Mouse (Mus musculus): ENCODE data around the gene Hyou1. TPM values are rescaled to one million over a fixed set of nuclear protein-coding genes. Genes with fewer than 3 reads are reported as not detected.
"Not testable (repeated sequence)": the region's sequence is repeated elsewhere in the genome, so short reads cannot be mapped to it uniquely, and the experiment has no call there.

The Hyou1 gene
- polyA plus RNA-seq, 1 experiment, result 28.1 TPM

DNA sequence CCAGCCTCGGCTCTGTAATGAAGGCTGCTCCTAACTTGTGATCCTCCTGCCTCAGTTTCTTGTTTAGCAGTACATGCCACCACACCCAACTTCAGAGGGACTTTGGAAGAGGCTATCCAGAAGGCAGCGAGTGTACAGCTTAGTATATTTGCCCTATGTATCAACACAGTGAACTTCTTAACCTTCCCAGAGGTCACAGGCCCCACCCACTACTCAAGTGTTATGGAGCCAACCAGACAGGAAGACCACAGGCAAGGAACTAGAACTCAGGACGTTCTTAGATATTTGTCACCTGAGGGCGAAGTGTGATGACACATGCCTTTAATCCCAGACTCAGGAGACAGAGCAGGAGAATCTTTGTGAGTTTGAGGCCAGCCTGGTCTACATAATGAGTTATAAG, 31.7 kb upstream of the Hyou1 start:
- Histone ChIP-seq H3K36me3 (replicated peaks; ENCODE audit: low read length) (peaks cover 72% of the 10 kb centered on the region), H3K27me3 (replicated peaks) (no peaks in the 10 kb centered on the region), H3K4me1 (peaks cover 37% of the 10 kb centered on the region), H3K4me3 (replicated peaks) (no peak overlapping the region), H3K9me3 (no peaks in the 10 kb centered on the region)
- TF ChIP-seq FLI1 (IDR thresholded peaks at IDR 0.05; ENCODE audit: low read length) (no peak), GATA1 (IDR thresholded peaks at IDR 0.05; ENCODE audit: borderline replicate concordance, low read length) (no peak)

DNA sequence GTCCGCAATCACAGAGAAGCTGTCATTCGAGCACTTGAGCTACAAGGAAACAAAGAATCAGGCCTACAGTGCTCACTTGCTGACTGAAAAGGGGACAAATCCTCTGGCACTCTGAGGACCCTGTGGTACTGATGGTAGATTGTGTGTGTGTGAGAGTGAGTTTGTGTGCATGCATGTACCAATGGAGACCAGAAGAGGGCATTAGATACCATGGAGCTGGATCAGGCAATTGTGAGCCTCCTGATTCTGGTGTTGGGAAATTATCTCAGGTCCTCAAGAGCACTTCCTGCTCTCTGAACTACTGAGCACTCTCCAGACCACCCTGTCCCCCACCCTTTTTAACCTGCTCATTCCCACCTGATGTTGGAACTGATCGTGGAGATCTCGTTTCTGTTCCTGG, 30.7 kb upstream of the Hyou1 start:
- no peak for TF ChIP-seq GATA1 (IDR thresholded peaks at IDR 0.05; ENCODE audit: borderline replicate concordance, low read length)
- TF ChIP-seq FLI1 (IDR thresholded peaks at IDR 0.05; ENCODE audit: low read length), result no peak
- Histone ChIP-seq H3K27me3 (replicated peaks) (no peaks in the 10 kb centered on the region), H3K4me1 (peaks cover 33% of the 10 kb centered on the region), H3K4me3 (replicated peaks) (no peak overlapping the region), H3K36me3 (replicated peaks; ENCODE audit: low read length) (peaks cover 81% of the 10 kb centered on the region), H3K9me3 (no peaks in the 10 kb centered on the region)

DNA sequence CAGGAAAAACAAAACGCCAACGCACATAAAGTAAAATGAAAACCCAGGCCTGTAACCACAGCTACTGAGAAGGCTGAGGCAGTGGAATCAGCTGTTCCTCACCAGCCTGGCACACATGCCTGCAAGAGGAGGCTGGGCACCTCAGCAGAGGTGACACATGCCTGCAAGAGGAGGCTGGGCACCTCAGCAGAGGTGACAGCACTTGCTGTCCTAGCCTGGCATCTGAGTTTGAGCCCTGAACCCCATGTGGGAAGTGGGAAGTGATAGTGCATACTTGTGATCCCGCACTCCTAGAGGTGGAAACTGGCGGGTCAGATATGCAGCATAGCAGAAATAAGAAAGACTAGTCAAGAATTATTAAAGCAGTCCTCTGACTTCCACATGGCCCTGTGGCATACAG, 27.9 kb upstream of the Hyou1 start:
- TF ChIP-seq FLI1 (IDR thresholded peaks at IDR 0.05; ENCODE audit: low read length) (no peak), GATA1 (IDR thresholded peaks at IDR 0.05; ENCODE audit: borderline replicate concordance, low read length) (no peak)
- no peaks in the 10 kb centered on the region for H3K27me3 ChIP-seq (replicated peaks)
- H3K36me3 ChIP-seq (replicated peaks; ENCODE audit: low read length), result peaks cover 99% of the 10 kb centered on the region
- no peaks in the 10 kb centered on the region for H3K9me3 ChIP-seq
- no peak overlapping the region for H3K4me3 ChIP-seq (replicated peaks)
- peaks cover 19% of the 10 kb centered on the region for H3K4me1 ChIP-seq

DNA sequence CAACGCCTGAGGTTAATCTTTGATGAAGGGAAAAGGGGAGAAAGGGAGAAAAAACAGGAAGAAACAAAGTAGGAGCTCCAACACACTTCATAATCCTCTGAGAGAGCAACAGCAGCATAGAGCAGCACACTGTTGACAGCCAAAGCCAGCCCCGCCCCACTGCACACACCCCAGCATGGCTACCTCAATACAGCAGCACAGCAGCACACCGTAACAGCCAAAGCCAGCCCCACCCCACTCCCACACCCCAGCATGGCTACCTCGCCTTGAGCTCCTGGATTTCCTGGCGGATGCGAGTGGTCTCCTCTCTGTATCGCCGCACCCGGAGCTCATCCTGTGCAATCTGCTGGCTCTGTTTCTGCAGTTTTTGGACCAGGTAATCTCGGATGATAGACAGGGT, 27.0 kb upstream of the Hyou1 start:
- TF ChIP-seq FLI1 (IDR thresholded peaks at IDR 0.05; ENCODE audit: low read length), result no peak
- no peak for TF ChIP-seq GATA1 (IDR thresholded peaks at IDR 0.05; ENCODE audit: borderline replicate concordance, low read length)
- H3K9me3 ChIP-seq, result no peaks in the 10 kb centered on the region
- no peaks in the 10 kb centered on the region for H3K27me3 ChIP-seq (replicated peaks)
- peaks cover 22% of the 10 kb centered on the region for H3K4me1 ChIP-seq
- no peak overlapping the region for H3K4me3 ChIP-seq (replicated peaks)
- peaks cover 99% of the 10 kb centered on the region for H3K36me3 ChIP-seq (replicated peaks; ENCODE audit: low read length)

DNA sequence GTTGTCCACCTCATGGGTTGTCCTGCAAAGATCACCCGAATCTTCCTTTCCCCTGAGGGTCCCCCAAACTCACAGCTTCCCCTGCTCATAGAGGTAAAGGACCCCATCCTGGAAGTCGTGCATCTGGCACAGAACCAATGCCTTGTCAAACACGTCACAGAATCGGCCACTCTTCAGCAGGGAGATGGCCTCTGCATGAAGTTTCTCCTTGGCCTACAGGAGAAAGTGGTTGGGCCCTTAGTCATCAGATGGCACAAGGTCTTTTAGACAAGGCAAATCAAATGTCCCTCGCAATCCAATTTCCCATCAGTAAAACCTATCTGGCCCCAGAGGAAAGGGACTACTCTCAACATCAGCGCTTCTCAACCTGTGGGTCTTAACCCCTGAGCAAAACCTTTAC, 26.1 kb upstream of the Hyou1 start:
- Histone ChIP-seq H3K36me3 (replicated peaks; ENCODE audit: low read length) (peaks cover 98% of the 10 kb centered on the region), H3K9me3 (no peaks in the 10 kb centered on the region)
- TF ChIP-seq GATA1 (IDR thresholded peaks at IDR 0.05; ENCODE audit: borderline replicate concordance, low read length) (no peak), FLI1 (IDR thresholded peaks at IDR 0.05; ENCODE audit: low read length) (no peak)

DNA sequence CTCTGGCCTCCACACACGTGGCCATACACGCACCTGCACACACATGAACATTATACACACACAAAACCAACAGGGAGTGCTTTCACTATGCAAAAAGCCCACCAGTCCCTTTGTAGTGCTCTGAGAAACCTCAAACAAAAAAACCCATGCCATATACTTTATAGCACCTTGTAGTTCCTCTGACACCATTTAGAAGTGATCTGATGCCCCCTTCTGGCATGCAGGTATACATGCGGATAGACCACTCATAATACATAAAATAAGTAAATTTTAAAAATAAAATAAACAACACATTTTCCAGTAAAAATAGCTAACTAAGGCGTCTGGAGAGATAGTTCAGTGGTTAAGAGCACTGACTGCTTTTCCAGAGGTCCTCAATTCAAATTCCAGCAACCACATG, 22.1 kb upstream of the Hyou1 start:
- no peak overlapping the region for H3K4me3 ChIP-seq (replicated peaks)
- peaks cover 75% of the 10 kb centered on the region for H3K36me3 ChIP-seq (replicated peaks; ENCODE audit: low read length)
- H3K9me3 ChIP-seq, result no peaks in the 10 kb centered on the region
- peaks cover 21% of the 10 kb centered on the region for H3K4me1 ChIP-seq
- TF ChIP-seq GATA1 (IDR thresholded peaks at IDR 0.05; ENCODE audit: borderline replicate concordance, low read length) (no peak), FLI1 (IDR thresholded peaks at IDR 0.05; ENCODE audit: low read length) (no peak)
- H3K27me3 ChIP-seq (replicated peaks), result no peaks in the 10 kb centered on the region

More for the DNA sequence above, 26.1 kb upstream of the Hyou1 start:
- peaks cover 25% of the 10 kb centered on the region for H3K4me1 ChIP-seq
- no peaks in the 10 kb centered on the region for H3K27me3 ChIP-seq (replicated peaks)
- H3K4me3 ChIP-seq (replicated peaks), result no peak overlapping the region

DNA sequence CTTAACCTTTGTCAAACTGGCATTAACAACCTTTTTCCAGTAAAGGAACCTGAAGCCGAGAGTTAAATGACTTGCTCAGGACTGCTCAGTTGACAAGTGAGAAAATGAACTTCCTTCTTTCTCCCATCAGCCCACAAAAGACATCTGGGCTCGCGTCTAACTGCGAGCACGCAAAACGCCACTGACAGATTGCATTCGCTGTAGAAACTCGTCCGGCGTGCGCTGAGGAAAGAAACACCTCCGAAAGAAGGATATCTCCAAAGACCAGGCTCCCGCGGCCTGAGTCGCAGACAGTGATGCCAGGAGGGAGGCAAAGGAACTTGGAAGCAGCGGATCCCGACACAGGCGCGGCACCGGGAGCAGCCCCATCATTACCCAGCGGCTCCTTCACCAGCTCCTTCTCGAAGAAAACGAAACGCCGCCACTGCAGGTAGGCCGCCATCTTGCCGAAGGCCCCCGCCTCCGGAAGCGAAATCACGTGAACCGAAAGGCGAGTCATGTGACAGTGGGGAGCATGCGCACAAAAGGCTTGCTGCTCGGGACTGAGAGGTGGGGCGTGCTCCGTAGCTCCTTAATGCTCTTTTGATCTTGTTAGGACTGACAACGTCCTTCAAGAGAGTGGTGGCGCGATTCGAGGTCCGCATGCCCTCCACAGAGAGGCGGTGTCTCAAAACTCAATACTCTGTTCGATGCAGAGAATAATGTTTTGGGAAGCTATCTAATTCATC, 17.9 kb upstream of the Hyou1 start, which contains the start of gene Vps11:
Gene Vps11 (minus strand): TSS at position 481 of the 728 bp plus-strand sequence.
- no peaks in the 10 kb centered on the region for H3K9me3 ChIP-seq
- H3K27me3 ChIP-seq (replicated peaks), result no peaks in the 10 kb centered on the region
- H3K4me1 ChIP-seq, result peaks cover 25% of the 10 kb centered on the region
- H3K36me3 ChIP-seq (replicated peaks; ENCODE audit: low read length), result peaks cover 34% of the 10 kb centered on the region
- H3K4me3 ChIP-seq (replicated peaks), result peak within 1 kb of the TSS; percentile 94
- TF ChIP-seq FLI1 (IDR thresholded peaks at IDR 0.05; ENCODE audit: low read length), result peak; percentile 73
- no peak for TF ChIP-seq GATA1 (IDR thresholded peaks at IDR 0.05; ENCODE audit: borderline replicate concordance, low read length)

DNA sequence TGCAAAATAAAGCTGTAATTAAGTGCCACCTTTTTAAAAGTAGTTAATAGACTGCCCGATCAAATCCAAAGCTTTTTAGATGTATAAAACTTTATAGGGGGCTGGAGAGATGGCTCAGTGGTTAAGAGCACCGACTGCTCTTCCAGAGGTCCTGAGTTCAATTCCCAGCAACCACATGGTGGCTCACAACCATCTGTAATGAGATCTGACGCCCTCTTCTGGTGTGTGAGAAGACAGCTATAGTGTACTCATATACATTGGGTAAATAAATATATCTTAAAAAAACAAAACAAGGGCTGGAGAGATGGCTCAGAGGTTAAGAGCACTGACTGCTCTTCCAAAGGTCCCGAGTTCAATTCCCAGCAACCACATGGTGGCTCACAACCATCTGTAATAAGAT, 17.4 kb upstream of the Hyou1 start:
- H3K27me3 ChIP-seq (replicated peaks); H3K9me3 ChIP-seq: not testable (repeated sequence)
- H3K4me3 ChIP-seq (replicated peaks), result peak overlapping the region; percentile 94
- H3K36me3 ChIP-seq (replicated peaks; ENCODE audit: low read length), result peaks cover 28% of the 10 kb centered on the region
- peaks cover 24% of the 10 kb centered on the region for H3K4me1 ChIP-seq

DNA sequence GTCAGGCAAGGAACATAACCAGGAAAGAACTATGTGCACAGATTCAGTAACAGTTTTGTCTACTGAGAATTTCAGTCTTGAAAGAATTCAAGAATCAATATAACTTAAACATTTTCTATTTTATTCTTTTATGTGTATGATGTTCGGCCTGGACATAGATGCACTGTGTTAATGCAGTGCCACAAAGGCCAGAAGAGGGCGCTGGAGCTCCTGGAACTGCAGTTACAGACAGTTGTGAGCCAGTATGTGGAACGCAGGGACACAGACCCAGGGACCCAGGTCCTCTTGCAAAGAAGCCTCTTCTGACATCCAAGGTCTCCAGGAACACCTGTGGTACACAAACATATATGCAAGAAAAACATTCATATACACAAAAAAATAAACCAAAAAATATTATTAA, 14.8 kb upstream of the Hyou1 start:
- no peak for TF ChIP-seq GATA1 (IDR thresholded peaks at IDR 0.05; ENCODE audit: borderline replicate concordance, low read length)
- TF ChIP-seq FLI1 (IDR thresholded peaks at IDR 0.05; ENCODE audit: low read length), result no peak
- peaks cover 19% of the 10 kb centered on the region for H3K4me1 ChIP-seq
- no peaks in the 10 kb centered on the region for H3K27me3 ChIP-seq (replicated peaks)

DNA sequence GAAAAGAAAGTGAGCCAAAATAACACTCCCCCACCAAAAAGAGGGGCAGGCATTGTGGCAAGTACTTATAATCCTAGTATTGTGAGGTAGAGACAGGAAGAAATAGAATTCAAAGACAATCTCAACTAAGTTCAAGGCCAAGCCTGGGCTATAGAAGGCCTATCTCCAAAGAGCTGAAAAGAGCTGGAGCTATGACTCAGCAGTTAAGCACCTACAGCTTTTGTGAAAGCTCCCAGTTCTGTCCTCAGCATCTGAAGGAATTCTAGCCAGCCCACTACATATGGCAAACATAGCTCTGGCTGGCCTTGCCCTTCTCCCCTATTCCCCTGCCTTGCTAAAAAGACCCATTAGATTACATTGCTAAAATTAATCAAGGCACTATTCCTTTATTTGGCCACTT, 5.9 kb upstream of the Hyou1 start:
- H3K4me3 ChIP-seq (replicated peaks), result no peak overlapping the region
- no peaks in the 10 kb centered on the region for H3K27me3 ChIP-seq (replicated peaks)
- no peaks in the 10 kb centered on the region for H3K9me3 ChIP-seq
- TF ChIP-seq GATA1 (IDR thresholded peaks at IDR 0.05; ENCODE audit: borderline replicate concordance, low read length) (no peak), FLI1 (IDR thresholded peaks at IDR 0.05; ENCODE audit: low read length) (no peak)
- H3K4me1 ChIP-seq, result peaks cover 21% of the 10 kb centered on the region
- H3K36me3 ChIP-seq (replicated peaks; ENCODE audit: low read length), result no peaks in the 10 kb centered on the region

More for the DNA sequence above, 14.8 kb upstream of the Hyou1 start:
- H3K36me3 ChIP-seq (replicated peaks; ENCODE audit: low read length), result peaks cover 6% of the 10 kb centered on the region
- no peak overlapping the region for H3K4me3 ChIP-seq (replicated peaks)
- no peaks in the 10 kb centered on the region for H3K9me3 ChIP-seq
